Mouse (Mus musculus) intestine, embryonic 14.5 days (tissue): Measurements from ENCODE around the gene Uts2b. TPM values are rescaled to one million over a fixed set of nuclear protein-coding genes. Genes with fewer than 3 reads are reported as not detected.

ENCODE experiments used
- ATAC-seq: fragments of 200-750 bp; cut with Nextera tagmentation; replicated peaks from 2 replicates; pipeline ENCODE4 v1.8.0; 2017; ENCODE audit warnings: low read depth, moderate number of reproducible peaks, moderate TSS enrichment, moderate library complexity; ENCODE audit not compliant: low FRiP score, low TSS enrichment
- DNase-seq: peaks from one replicate; pipeline ENCODE4 v3.0.0-alpha.2; 2018; ENCODE audit warnings: low spot score
- H3K27ac ChIP-seq: fragments of 300-500 bp; sonication (generic); 2 replicates; pipeline ENCODE4 v1.5.1; 2014; ENCODE audit warnings: low read depth, mild to moderate bottlenecking, control low read depth
- H3K27me3 ChIP-seq: fragments of 300-500 bp; sonication (generic); replicated peaks from 2 replicates; pipeline ENCODE4 v1.6.1; 2014; ENCODE audit warnings: low read length, control low read depth; ENCODE audit not compliant: control insufficient read depth, insufficient read depth
- H3K36me3 ChIP-seq: fragments of 300-500 bp; sonication (generic); 2 replicates; pipeline ENCODE4 v1.6.1; 2014; ENCODE audit warnings: low read length, control low read depth; ENCODE audit not compliant: control insufficient read depth, insufficient read depth
- H3K4me1 ChIP-seq: fragments of 300-500 bp; sonication (generic); replicated peaks from 2 replicates; pipeline ENCODE4 v1.6.1; 2014; ENCODE audit warnings: low read length, control low read depth, mixed read lengths; ENCODE audit not compliant: control insufficient read depth, insufficient read depth
- H3K4me2 ChIP-seq: fragments of 300-500 bp; sonication (generic); 2 replicates; pipeline ENCODE4 v1.6.1; 2014; ENCODE audit warnings: low read length
- H3K4me3 ChIP-seq: fragments of 300-500 bp; sonication (generic); 2 replicates; pipeline ENCODE4 v1.5.1; 2014; ENCODE audit warnings: low read depth, low read length, control low read depth, mixed read lengths
- H3K9ac ChIP-seq: fragments of 300-500 bp; sonication (generic); 2 replicates; pipeline ENCODE4 v1.6.1; 2014; ENCODE audit warnings: mild to moderate bottlenecking, low read length
- H3K9me3 ChIP-seq: fragments of 300-500 bp; sonication (generic); 2 replicates; pipeline ENCODE4 v1.6.1; 2016; ENCODE audit warnings: low read length, control low read depth; ENCODE audit not compliant: control insufficient read depth
- WGBS: fragments of 180-500 bp; shearing (Covaris S2); extraction: QIAGEN DNeasy Blood & Tissue Kit; methylation state at CpG from one replicate; pipeline ENCODE4 v1.1.7; 2014; 5-methylcytosine and 5-hydroxymethylcytosine counted together
- polyA plus RNA-seq: library from polyadenylated mRNA; unstranded; fragments of >200 nt; fragmentation: Nextera tagmentation; extraction: Ambion mirVana; gene quantifications from 2 replicates; pipeline ENCODE4 v1.2.1, GENCODE M21; 2014

The Uts2b gene
- polyA plus RNA-seq, 1 experiment from 2014 or later: not detected

- no peak overlapping the region for H3K9ac ChIP-seq
- 84% methylated on average over 4 of the region's 4 CpGs for WGBS
- no peak overlapping the region for H3K4me2 ChIP-seq
- H3K27me3 ChIP-seq: no peaks in the 10 kb centered on the region
- no peaks in the 10 kb centered on the region for H3K36me3 ChIP-seq
- DNase-seq (no peak), ATAC-seq (no peak)
- peaks cover 7% of the 10 kb centered on the region; the same call in 1 of the 2 replicates for H3K4me1 ChIP-seq
- H3K4me3 ChIP-seq: no peak overlapping the region
- no peak overlapping the region for H3K27ac ChIP-seq
- H3K9me3 ChIP-seq: no peaks in the 10 kb centered on the region
These were observed 25.4 kb upstream of the Uts2b start for GRCm38 (mm10) chr16:27395251-27396037.

- H3K36me3 ChIP-seq: no peaks in the 10 kb centered on the region
- H3K9ac ChIP-seq: no peak overlapping the region
- H3K4me3 ChIP-seq: no peak overlapping the region
- DNase-seq (no peak), ATAC-seq (no peak)
- no peak overlapping the region for H3K4me2 ChIP-seq
- H3K4me1 ChIP-seq: peaks cover 19% of the 10 kb centered on the region; the same call in 1 of the 2 replicates
- no peaks in the 10 kb centered on the region for H3K9me3 ChIP-seq
- no peaks in the 10 kb centered on the region for H3K27me3 ChIP-seq
- WGBS: 75% methylated on average over 2 of the region's 2 CpGs
- no peak overlapping the region for H3K27ac ChIP-seq
These were observed 21.8 kb upstream of the Uts2b start for GRCm38 (mm10) chr16:27391845-27392244.

GRCm38 (mm10) chr16:27390306-27390705 is 20.3 kb upstream of the Uts2b start:
- Histone ChIP-seq H3K4me2 (peak overlapping the region; percentile 71), H3K9ac (no peak overlapping the region), H3K36me3 (no peaks in the 10 kb centered on the region), H3K4me3 (peak overlapping the region; percentile 89), H3K27me3 (no peaks in the 10 kb centered on the region), H3K9me3 (no peaks in the 10 kb centered on the region), H3K4me1 (peaks cover 19% of the 10 kb centered on the region; the same call in 1 of the 2 replicates), H3K27ac (no peak overlapping the region)
- DNase-seq (no peak), ATAC-seq (no peak)
- WGBS: 79% methylated on average over 4 of the region's 4 CpGs

- WGBS: 26% methylated on average over 7 of the region's 7 CpGs
- H3K27ac ChIP-seq: peak overlapping the region; percentile 94
- H3K9me3 ChIP-seq: no peaks in the 10 kb centered on the region
- no peaks in the 10 kb centered on the region for H3K36me3 ChIP-seq
- H3K4me1 ChIP-seq: peaks cover 19% of the 10 kb centered on the region; the same call in 1 of the 2 replicates
- H3K4me2 ChIP-seq: peak overlapping the region; percentile 71
- ATAC-seq: peak; percentile 17; the same call in 1 of the 2 replicates
- peak overlapping the region; percentile 89 for H3K4me3 ChIP-seq
- H3K9ac ChIP-seq: peak overlapping the region; percentile 99
- peak; percentile 66 for DNase-seq
- no peaks in the 10 kb centered on the region for H3K27me3 ChIP-seq
These were observed 19.7 kb upstream of the Uts2b start for GRCm38 (mm10) chr16:27389534-27390282.

GRCm38 (mm10) chr16:27388761-27389451 is 18.9 kb upstream of the Uts2b start, which contains the start of gene Ccdc50:
Gene Ccdc50 (plus strand): TSS chr16:27388869.
- Histone ChIP-seq H3K4me1 (peaks cover 19% of the 10 kb centered on the region; the same call in 1 of the 2 replicates), H3K36me3 (no peaks in the 10 kb centered on the region), H3K4me2 (peak within 1 kb of the TSS; percentile 71), H3K4me3 (peak within 1 kb of the TSS; percentile 89), H3K9me3 (no peaks in the 10 kb centered on the region), H3K27ac (peak within 1 kb of the TSS; percentile 94), H3K9ac (peak within 1 kb of the TSS; percentile 99), H3K27me3 (no peaks in the 10 kb centered on the region)
- WGBS: under 1% methylated on average over 56 of the region's 69 CpGs
- ATAC-seq: peak; percentile 93
- peak; percentile 90 for DNase-seq

- no peaks in the 10 kb centered on the region for H3K9me3 ChIP-seq
- peak overlapping the region; percentile 94; the same call in 1 of the 2 replicates for H3K27ac ChIP-seq
- H3K27me3 ChIP-seq: no peaks in the 10 kb centered on the region
- no peaks in the 10 kb centered on the region for H3K36me3 ChIP-seq
- peaks cover 19% of the 10 kb centered on the region; the same call in 1 of the 2 replicates for H3K4me1 ChIP-seq
- ATAC-seq (peak; percentile 40; the same call in 1 of the 2 replicates), DNase-seq (peak; percentile 58)
- peak overlapping the region; percentile 71 for H3K4me2 ChIP-seq
- 43% methylated on average over 12 of the region's 12 CpGs for whole genome bisulfite sequencing
- H3K9ac ChIP-seq: peak overlapping the region; percentile 99; the same call in 1 of the 2 replicates
- peak overlapping the region; percentile 89 for H3K4me3 ChIP-seq
These were observed 17.9 kb upstream of the Uts2b start for GRCm38 (mm10) chr16:27387634-27388611.

- WGBS: 51% methylated on average over 4 of the region's 4 CpGs
These were observed 16.9 kb upstream of the Uts2b start for GRCm38 (mm10) chr16:27386850-27387407.

More at GRCm38 (mm10) chr16:27386850-27387407, 16.9 kb upstream of the Uts2b start:
- DNase-seq (no peak), ATAC-seq (no peak)
- no peaks in the 10 kb centered on the region for H3K36me3 ChIP-seq
- H3K27me3 ChIP-seq: no peaks in the 10 kb centered on the region
- H3K4me1 ChIP-seq: peaks cover 18% of the 10 kb centered on the region; the same call in 1 of the 2 replicates
- no peaks in the 10 kb centered on the region for H3K9me3 ChIP-seq
- H3K4me2 ChIP-seq: no peak overlapping the region
- no peak overlapping the region for H3K4me3 ChIP-seq
- H3K27ac ChIP-seq: no peak overlapping the region
- H3K9ac ChIP-seq: no peak overlapping the region
